Comparison of ENCODE assay signal across 9 mouse cellular contexts in the genomic region with DNA sequence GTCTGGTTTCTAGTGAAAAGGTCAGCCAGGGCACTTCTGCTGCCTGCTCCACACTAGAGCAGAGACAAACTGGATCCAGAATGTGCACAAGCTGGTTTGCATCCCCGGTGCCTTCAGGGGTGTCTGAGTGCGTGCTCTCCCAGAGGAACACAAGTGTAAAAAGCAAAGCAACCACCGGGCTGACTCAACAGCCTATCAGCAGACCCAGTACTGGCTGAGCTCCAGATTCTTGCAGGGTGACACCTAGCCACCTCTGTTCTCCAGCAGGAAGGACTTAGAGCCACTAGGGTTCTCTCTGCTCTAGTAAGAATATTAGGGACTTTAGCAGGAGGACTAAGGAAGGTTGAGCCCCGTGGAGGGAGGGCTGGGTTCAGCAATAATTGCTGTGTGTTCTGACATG.
DNase-seq lines count a peak whose midpoint lies in the region; ATAC-seq and TF ChIP-seq lines count a peak whose summit lies in the region.
"Had no signal": no experiment of that assay in that cellular context is flagged by ENCODE, and none has a peak within 500 bp of the region (broad histone marks: within the 10 kb centered on the region; RNA-seq: fewer than 3 reads in every experiment).

No protein-coding gene starts in this region.

- H3K4me2 ChIP-seq in heart, embryonic 11.5 days: no peak overlapping the region
- H3K4me2 ChIP-seq in heart, embryonic 16.5 days (ENCODE audit: low read depth, low read length): no peak overlapping the region
- no peak overlapping the region for H3K4me2 ChIP-seq in liver, embryonic 13.5 days
- no peak overlapping the region for H3K4me2 ChIP-seq in stomach, postnatal 0 days (replicated peaks; ENCODE audit: low read depth)
- H3K4me2 ChIP-seq: neural tube, embryonic 13.5 days had no signal

- H3K9ac ChIP-seq in heart, adult 2 months (ENCODE audit: low read depth, low read length): no peak overlapping the region
- no peak overlapping the region for H3K9ac ChIP-seq in heart, embryonic 11.5 days (ENCODE audit: low read depth, low read length)
- no peak overlapping the region; the same call in 1 of the 2 replicates for H3K9ac ChIP-seq in heart, embryonic 16.5 days (ENCODE audit: low read length)
- H3K9ac ChIP-seq in liver, embryonic 13.5 days: no peak overlapping the region
- H3K9ac ChIP-seq in stomach, postnatal 0 days (ENCODE audit: low read length): no peak overlapping the region
- H3K9ac ChIP-seq: neural tube, embryonic 13.5 days had no signal

- intact Hi-C loops in heart, adult 2 months (cut with DNase I): no loop called here

- TF ChIP-seq CTCF in heart, adult 2 months (IDR thresholded peaks at IDR 0.05): 0 out of 2 replicates have a peak, but pooled peaks have one; percentile 2
- peak; percentile 24 for TF ChIP-seq CTCF in stomach, postnatal 0 days (IDR thresholded peaks at IDR 0.05; ENCODE audit: low read depth)

- no peak for TF ChIP-seq POLR2A in heart, adult 2 months (IDR thresholded peaks at IDR 0.05; ENCODE audit: insufficient read depth, low read depth, low read length)

- DNase-seq in heart, adult 2 months: no peak
- no peak for DNase-seq in liver, embryonic 13.5 days
- peak; percentile 73 for DNase-seq in stomach, postnatal 0 days (ENCODE audit: low spot score)
- no peak for DNase-seq in left cerebral cortex, adult 11 months (ENCODE audit: low spot score)
- DNase-seq in gastrocnemius, postnatal 25 days: no peak
- DNase-seq in layer of hippocampus, postnatal 25 days (ENCODE audit: extremely low spot score in 1 of 2, low spot score in 1 of 2): no peak

- no peak for TF ChIP-seq EP300 in heart, adult 2 months (IDR thresholded peaks at IDR 0.05; ENCODE audit: insufficient read depth, low read depth, low read length)
- no peak for TF ChIP-seq EP300 in stomach, postnatal 0 days (optimal IDR thresholded peaks at IDR 0.05)

- H3K36me3 ChIP-seq in heart, adult 2 months (ENCODE audit: control insufficient read depth, insufficient read depth, low read length): no peaks in the 10 kb centered on the region
- H3K36me3 ChIP-seq in heart, embryonic 11.5 days (ENCODE audit: control insufficient read depth, insufficient read depth, low read length): no peaks in the 10 kb centered on the region
- no peaks in the 10 kb centered on the region for H3K36me3 ChIP-seq in heart, embryonic 16.5 days (ENCODE audit: control insufficient read depth, insufficient read depth)
- peaks cover 19% of the 10 kb centered on the region for H3K36me3 ChIP-seq in liver, embryonic 13.5 days
- H3K36me3 ChIP-seq in stomach, postnatal 0 days (ENCODE audit: control insufficient read depth, insufficient read depth, low read length): no peaks in the 10 kb centered on the region
- H3K36me3 ChIP-seq: neural tube, embryonic 13.5 days had no signal

- H3K4me1 ChIP-seq in heart, adult 2 months (ENCODE audit: control insufficient read depth, insufficient read depth, low read length): no peaks in the 10 kb centered on the region
- H3K4me1 ChIP-seq in heart, embryonic 11.5 days (ENCODE audit: control insufficient read depth, insufficient read depth, low read length): peaks cover 20% of the 10 kb centered on the region
- H3K4me1 ChIP-seq in heart, embryonic 16.5 days (ENCODE audit: control insufficient read depth, insufficient read depth, low read length): peaks cover 8% of the 10 kb centered on the region
- H3K4me1 ChIP-seq in liver, embryonic 13.5 days (replicated peaks): peaks cover 29% of the 10 kb centered on the region
- H3K4me1 ChIP-seq in stomach, postnatal 0 days (replicated peaks; ENCODE audit: control insufficient read depth, insufficient read depth): no peaks in the 10 kb centered on the region
- H3K4me1 ChIP-seq: neural tube, embryonic 13.5 days had no signal

- H3K79me2 ChIP-seq in heart, adult 2 months (replicated peaks; ENCODE audit: control insufficient read depth, insufficient read depth, low read length): no peaks in the 10 kb centered on the region

- no peaks in the 10 kb centered on the region for H3K27me3 ChIP-seq in heart, adult 2 months (ENCODE audit: control insufficient read depth, insufficient read depth, low read length)
- H3K27me3 ChIP-seq in heart, embryonic 11.5 days (ENCODE audit: control insufficient read depth, insufficient read depth, low read length): no peaks in the 10 kb centered on the region
- H3K27me3 ChIP-seq in heart, embryonic 16.5 days (ENCODE audit: control insufficient read depth, insufficient read depth, low read length): no peaks in the 10 kb centered on the region
- no peaks in the 10 kb centered on the region for H3K27me3 ChIP-seq in liver, embryonic 13.5 days
- H3K27me3 ChIP-seq in stomach, postnatal 0 days (ENCODE audit: control insufficient read depth, insufficient read depth, low read length): no peaks in the 10 kb centered on the region
- H3K27me3 ChIP-seq: neural tube, embryonic 13.5 days had no signal

- H3K4me3 ChIP-seq in heart, adult 2 months: no peak overlapping the region
- no peak overlapping the region for H3K4me3 ChIP-seq in heart, embryonic 11.5 days (ENCODE audit: low read depth, low read length)
- no peak overlapping the region for H3K4me3 ChIP-seq in heart, embryonic 16.5 days (ENCODE audit: low read length)
- H3K4me3 ChIP-seq in liver, embryonic 13.5 days (replicated peaks): no peak overlapping the region
- no peak overlapping the region for H3K4me3 ChIP-seq in stomach, postnatal 0 days (ENCODE audit: low read depth, low read length)
- H3K4me3 ChIP-seq: neural tube, embryonic 13.5 days had no signal

- WGBS in heart, adult 2 months: 25% methylated on average over 4 of the region's 4 CpGs
- WGBS in heart, embryonic 11.5 days (ENCODE audit: insufficient replicate concordance): 41% methylated on average over 4 of the region's 4 CpGs
- 27% methylated on average over 4 of the region's 4 CpGs for WGBS in heart, embryonic 16.5 days
- WGBS in liver, embryonic 13.5 days (ENCODE audit: insufficient replicate concordance): 53% methylated on average over 4 of the region's 4 CpGs
- 39% methylated on average over 4 of the region's 4 CpGs for WGBS in stomach, postnatal 0 days

- H3K27ac ChIP-seq in heart, adult 2 months: no peak overlapping the region
- H3K27ac ChIP-seq in heart, embryonic 11.5 days (ENCODE audit: low read depth, low read length): no peak overlapping the region
- H3K27ac ChIP-seq in heart, embryonic 16.5 days (ENCODE audit: low read length): no peak overlapping the region
- H3K27ac ChIP-seq in liver, embryonic 13.5 days: peak overlapping the region; percentile 18; the same call in 1 of the 2 replicates
- H3K27ac ChIP-seq in stomach, postnatal 0 days (replicated peaks): no peak overlapping the region
- H3K27ac ChIP-seq: neural tube, embryonic 13.5 days had no signal

- H3K9me3 ChIP-seq in heart, embryonic 11.5 days (replicated peaks; ENCODE audit: control insufficient read depth, low read length): no peaks in the 10 kb centered on the region
- no peaks in the 10 kb centered on the region for H3K9me3 ChIP-seq in heart, embryonic 16.5 days (replicated peaks; ENCODE audit: control insufficient read depth, low read length)
- no peaks in the 10 kb centered on the region for H3K9me3 ChIP-seq in liver, embryonic 13.5 days (replicated peaks)
- H3K9me3 ChIP-seq in stomach, postnatal 0 days (ENCODE audit: control insufficient read depth, low read length): no peaks in the 10 kb centered on the region
- H3K9me3 ChIP-seq: neural tube, embryonic 13.5 days had no signal

- no peak for ATAC-seq in heart, embryonic 11.5 days (replicated peaks; ENCODE audit: insufficient number of reproducible peaks, low FRiP score, low TSS enrichment)
- ATAC-seq in heart, embryonic 16.5 days (replicated peaks; ENCODE audit: extremely low read depth, insufficient read depth, low FRiP score): peak; percentile 78
- ATAC-seq in liver, embryonic 13.5 days (ENCODE audit: low read depth): 0 out of 2 replicates have a peak, but pooled peaks have one; percentile 18
- ATAC-seq in stomach, postnatal 0 days (ENCODE audit: low FRiP score, low TSS enrichment): peak; percentile 87
